Mouse (Mus musculus): Measurements from ENCODE around the gene Tspan33. TPM values are rescaled to one million over a fixed set of nuclear protein-coding genes. Genes with fewer than 3 reads are reported as not detected.
A peak's percentile ranks its signal among the peaks of the same experiment; 100 is the strongest.
"Not testable (repeated sequence)": the region's sequence is repeated elsewhere in the genome, so short reads cannot be mapped to it uniquely, and the experiment has no call there.

Gene Tspan33
- total RNA-seq, 2 experiments from 2014 or later, result 0.93 to 1.4 TPM

DNA sequence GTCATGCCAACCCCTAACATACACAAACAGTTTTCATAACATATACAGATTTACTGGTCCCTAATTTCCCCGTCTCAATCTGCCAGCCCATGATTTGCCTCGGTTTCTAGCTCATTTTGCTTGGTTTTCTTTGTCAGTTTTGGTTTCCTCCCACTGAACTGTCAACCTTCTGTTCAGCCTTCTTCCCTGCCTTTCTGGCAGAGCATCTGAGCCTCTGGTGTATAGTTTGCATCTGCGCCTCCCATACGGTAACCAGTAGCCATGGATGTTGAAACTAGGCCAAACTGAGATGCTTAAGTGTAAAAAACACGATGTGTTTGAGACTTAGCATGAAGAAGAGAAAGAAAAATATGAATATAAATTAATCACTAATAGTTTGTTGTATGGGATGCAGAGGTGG lies 62.0 kb downstream of the Tspan33 start:
- DNase-seq, result no peak

- DNase-seq, result no peak
Observed at GRCm38 (mm10) chr6:29756476-29756875, 62.5 kb downstream of the Tspan33 start.

- DNase-seq, result peak; percentile 81
Observed at GRCm38 (mm10) chr6:29758417-29758816, 64.4 kb downstream of the Tspan33 start.

DNA sequence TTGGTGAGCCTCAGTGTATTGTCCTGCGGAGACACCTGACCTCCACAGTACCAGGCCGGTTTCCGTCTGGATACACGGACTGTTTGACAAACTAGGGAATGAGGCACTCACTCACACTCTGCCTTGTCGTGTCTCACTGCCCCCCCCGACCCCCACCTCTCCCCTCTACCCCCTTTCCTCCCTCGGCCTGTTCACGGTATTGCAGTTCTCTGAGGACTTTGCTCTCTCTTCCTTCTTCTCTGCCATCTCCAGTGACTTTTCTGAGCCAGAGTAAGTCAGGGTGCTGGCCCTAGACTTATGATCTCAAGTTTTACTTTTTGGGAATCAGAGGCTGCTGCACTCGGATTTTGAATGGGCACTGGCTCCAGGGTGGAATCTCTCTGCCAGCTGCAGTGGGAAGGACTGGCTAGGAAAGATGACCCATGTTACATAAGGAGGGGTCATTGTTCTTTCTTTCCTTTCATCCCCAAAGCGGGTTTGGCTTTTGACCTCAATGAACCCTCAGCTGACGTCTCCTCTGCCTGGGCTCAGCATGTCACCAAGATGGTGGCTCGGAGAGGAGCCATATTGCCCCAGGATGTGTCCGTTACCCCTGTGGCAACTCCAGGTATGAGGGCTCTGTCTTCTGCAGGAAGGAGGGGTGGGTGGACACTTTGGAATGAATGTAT lies 65.1 kb downstream of the Tspan33 start:
- no peak for DNase-seq

DNA sequence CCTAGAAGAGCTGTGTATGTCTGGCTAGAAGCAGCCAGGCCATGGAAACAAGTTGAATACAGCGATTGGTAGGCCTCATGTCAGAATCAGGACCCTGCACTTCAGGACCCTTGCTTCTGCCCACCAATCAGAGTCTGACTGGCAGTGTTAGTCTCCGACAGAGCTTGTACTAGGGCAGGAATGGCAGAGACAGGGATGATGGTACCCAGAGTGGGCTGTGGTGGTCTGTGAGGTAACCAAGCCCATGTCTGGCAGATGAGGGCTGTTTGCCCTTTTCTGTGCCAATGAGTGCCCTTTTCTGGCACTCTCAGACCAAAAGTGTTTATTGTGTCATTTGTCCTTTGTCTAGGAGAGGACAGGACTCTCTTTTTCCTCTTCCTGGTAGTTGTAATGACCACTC lies 66.4 kb downstream of the Tspan33 start:
- DNase-seq, result not testable (repeated sequence)

GRCm38 (mm10) chr6:29761282-29761681 lies 67.3 kb downstream of the Tspan33 start:
- no peak for DNase-seq

GRCm38 (mm10) chr6:29762524-29762923 lies 68.5 kb downstream of the Tspan33 start:
- peak; percentile 33 for DNase-seq

- DNase-seq, result no peak
Observed at GRCm38 (mm10) chr6:29766874-29767273, 72.9 kb downstream of the Tspan33 start.

Other genes with a start within 250 kb of the Tspan33 start
- gene Atp6v1f, start 226.5 kb upstream of the Tspan33 start, total RNA-seq (2021), result 100 to 1,000 TPM; 110 to 117 TPM
- gene Atp6v1fnb, start 222.8 kb upstream of the Tspan33 start, total RNA-seq (2021), result not detected
- 10 to 100 TPM; 11.6 to 15.1 TPM for gene Kcp, start 186.3 kb upstream of the Tspan33 start, total RNA-seq (2021)
- gene Irf5, start 167.6 kb upstream of the Tspan33 start, total RNA-seq (2021), result 1 to 10 TPM; 3.0 TPM
- gene Tnpo3, start 84.3 kb upstream of the Tspan33 start, total RNA-seq (2021), result 10 to 100 TPM; 52.2 to 54.6 TPM
- 10 to 100 TPM; 29.5 to 30.3 TPM for gene Smo, start 41.3 kb downstream of the Tspan33 start, total RNA-seq (2021)
- gene Ahcyl2, start 73.8 kb downstream of the Tspan33 start, total RNA-seq (2021), result 10 to 100 TPM; 13.8 to 17.1 TPM
- 10 to 100 TPM; 88.5 to 98.9 TPM for gene Strip2, start 222.8 kb downstream of the Tspan33 start, total RNA-seq (2021)